Mouse (Mus musculus) lung, postnatal 0 days (tissue): ENCODE measurements around the gene Cpne5.

ENCODE experiments used
- CTCF ChIP-seq: IDR thresholded peaks from 2 replicates; pipeline ENCODE4 v1.5.1; 2016; ENCODE audit warnings: antibody characterized with exemption, mild to moderate bottlenecking
- EP300 ChIP-seq: IDR thresholded peaks from 2 replicates; pipeline ENCODE4 v1.6.1; 2016; ENCODE audit warnings: antibody characterized with exemption, mild to moderate bottlenecking, control low read depth

GRCm38 (mm10) chr17:29116023-29116422, 121.9 kb downstream of the Cpne5 start:
- TF ChIP-seq CTCF: no peak
- no peak for TF ChIP-seq EP300
